Mouse (Mus musculus) testis, adult 2 months (tissue): ENCODE results near the gene Eda. TPM values are rescaled to one million over a fixed set of nuclear protein-coding genes. Genes with fewer than 3 reads are reported as not detected.
A peak's percentile ranks its signal among the peaks of the same experiment; 100 is the strongest.

Experiments used
- H3K27ac ChIP-seq: fragments of 200-500 bp; 2 replicates; pipeline ENCODE4 v1.5.1; 2012; ENCODE audit warnings: low read depth, low read length; ENCODE audit not compliant: control insufficient read depth, insufficient read depth
- H3K27me3 ChIP-seq: fragments of 200-500 bp; 2 replicates; pipeline ENCODE4 v1.6.1; 2012; ENCODE audit warnings: mild to moderate bottlenecking, low read length, moderate library complexity; ENCODE audit not compliant: control insufficient read depth, insufficient read depth
- H3K36me3 ChIP-seq: fragments of 200-500 bp; 2 replicates; pipeline ENCODE4 v1.6.1; 2012; ENCODE audit warnings: mild to moderate bottlenecking, low read length; ENCODE audit not compliant: control insufficient read depth, insufficient read depth
- H3K4me1 ChIP-seq: fragments of 200-500 bp; 2 replicates; pipeline ENCODE4 v1.6.1; 2012; ENCODE audit warnings: low read length; ENCODE audit not compliant: control insufficient read depth, insufficient read depth
- H3K4me3 ChIP-seq: fragments of 200-500 bp; 2 replicates; pipeline ENCODE4 v1.5.1; 2012; ENCODE audit warnings: low read depth, mild to moderate bottlenecking, low read length, moderate library complexity, mixed read lengths; ENCODE audit not compliant: control insufficient read depth
- CTCF ChIP-seq: fragments of 200-500 bp; IDR thresholded peaks from 2 replicates; pipeline ENCODE4 v1.5.1; 2012; ENCODE audit warnings: low read depth, mild to moderate bottlenecking, inconsistent platforms, low read length, moderate library complexity; ENCODE audit not compliant: control insufficient read depth, insufficient read depth, insufficient replicate concordance
- POLR2A ChIP-seq: fragments of 200-500 bp; IDR thresholded peaks from 2 replicates; pipeline ENCODE4 v1.6.1; 2012; ENCODE audit warnings: low read depth, mild to moderate bottlenecking, inconsistent platforms, low read length, moderate library complexity; ENCODE audit not compliant: control insufficient read depth
- polyA plus RNA-seq: library from polyadenylated mRNA; depleted of rRNA; stranded (reverse); fragments of >200 nt; gene quantifications from 2 replicates; pipeline ENCODE4 v1.2.3, GENCODE M21; 2012

Gene Eda
- polyA plus RNA-seq, 1 experiment: 0.44 TPM

DNA sequence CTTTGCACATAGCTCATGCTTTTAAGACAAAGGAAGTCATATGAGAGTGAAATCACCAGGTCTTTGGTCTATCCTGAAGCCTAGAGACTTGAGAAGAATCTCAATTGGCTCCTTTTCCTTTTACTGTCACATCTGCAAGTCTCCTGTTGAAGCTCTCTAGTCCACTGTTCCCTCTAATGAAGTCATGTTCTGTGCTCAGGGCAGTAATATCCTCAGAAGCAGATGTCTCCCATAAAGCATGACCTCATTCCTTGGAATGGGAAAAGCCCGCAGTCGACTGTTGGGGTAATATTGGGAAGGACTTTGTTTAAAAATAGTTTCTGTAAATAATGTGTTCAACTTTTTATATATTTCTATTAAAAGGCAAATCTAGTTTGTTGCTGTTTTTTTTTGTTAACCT, 381.6 kb downstream of the Eda start:
- TF ChIP-seq POLR2A (no peak), CTCF (no peak)
- H3K27me3 ChIP-seq: no peaks in the 10 kb centered on the region
- no peaks in the 10 kb centered on the region for H3K36me3 ChIP-seq
- no peaks in the 10 kb centered on the region for H3K4me1 ChIP-seq
- no peak overlapping the region for H3K27ac ChIP-seq
- no peak overlapping the region for H3K4me3 ChIP-seq

DNA sequence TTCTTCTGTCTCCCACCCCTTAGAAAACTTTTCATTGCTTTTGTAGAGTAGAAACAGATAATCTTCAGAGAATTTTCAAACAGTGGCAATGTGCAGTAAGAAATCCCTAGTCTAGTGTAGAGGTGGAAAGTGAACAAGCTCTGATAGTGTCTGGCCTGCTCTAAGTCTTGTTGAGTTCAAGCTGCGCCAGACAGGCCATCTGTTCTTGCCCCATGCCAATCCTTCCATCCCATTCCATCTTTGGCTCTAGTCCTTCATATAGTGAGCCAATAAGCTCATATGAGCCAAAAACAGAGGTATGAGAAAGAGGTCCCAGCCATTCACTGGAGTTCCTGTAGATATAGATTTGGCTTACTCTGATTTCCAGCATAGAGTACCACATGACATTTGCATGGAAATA, 414.5 kb downstream of the Eda start:
- no peak overlapping the region for H3K27ac ChIP-seq
- TF ChIP-seq CTCF (no peak), POLR2A (no peak)
- no peaks in the 10 kb centered on the region for H3K27me3 ChIP-seq
- no peaks in the 10 kb centered on the region for H3K4me1 ChIP-seq
- no peak overlapping the region for H3K4me3 ChIP-seq
- no peaks in the 10 kb centered on the region for H3K36me3 ChIP-seq

DNA sequence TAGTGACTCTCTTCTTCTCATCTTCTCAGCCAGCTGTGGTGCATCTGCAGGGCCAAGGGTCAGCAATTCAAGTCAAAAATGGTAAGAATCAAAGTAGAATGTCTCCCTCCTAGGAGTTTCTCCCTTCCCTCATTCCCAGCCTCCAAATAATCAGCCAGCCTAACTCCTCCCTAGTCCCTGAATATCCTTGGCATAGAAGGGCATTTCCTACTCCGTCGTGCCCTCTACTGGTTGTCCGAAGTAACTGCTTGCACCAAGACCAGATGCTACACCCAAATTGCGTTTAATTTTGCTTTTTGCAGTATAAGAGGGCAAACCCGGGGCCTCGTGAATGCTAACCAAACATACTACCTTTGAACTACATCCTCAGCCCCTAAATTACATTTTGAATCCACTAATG, 416.9 kb downstream of the Eda start:
- TF ChIP-seq POLR2A (no peak), CTCF (no peak)
- Histone ChIP-seq H3K27ac (no peak overlapping the region), H3K36me3 (no peaks in the 10 kb centered on the region), H3K4me3 (no peak overlapping the region), H3K4me1 (no peaks in the 10 kb centered on the region), H3K27me3 (no peaks in the 10 kb centered on the region)

DNA sequence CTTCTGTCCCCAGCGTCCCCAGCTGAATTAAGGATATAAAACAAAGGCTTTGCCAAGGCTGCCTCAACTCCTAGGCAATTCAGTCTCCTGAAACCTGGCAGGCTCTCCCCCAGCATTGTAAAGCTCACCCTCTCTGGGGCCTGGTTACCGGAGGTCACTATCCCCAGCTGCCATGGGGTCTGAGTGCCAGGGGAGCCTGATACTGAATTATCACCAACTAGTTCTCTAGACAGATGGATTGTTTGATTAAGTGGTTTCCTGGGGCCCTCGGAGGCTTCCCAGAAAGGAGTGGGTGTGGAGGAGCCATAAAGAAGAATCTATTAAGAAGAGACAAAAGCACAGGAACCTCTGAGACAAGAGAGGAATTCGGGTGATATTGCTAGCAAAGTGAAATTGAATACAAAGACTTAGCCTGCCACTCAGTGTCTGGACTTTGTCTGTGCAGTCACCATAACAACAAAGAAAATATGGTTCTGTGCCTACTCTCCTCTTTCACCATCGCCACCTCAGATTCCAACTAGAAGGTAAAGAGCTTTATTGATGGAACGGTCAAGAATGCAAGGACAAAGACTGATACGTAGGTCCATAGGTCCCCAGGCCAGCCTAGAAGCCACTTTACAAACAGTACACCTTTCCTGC, 418.9 kb downstream of the Eda start:
- no peaks in the 10 kb centered on the region for H3K36me3 ChIP-seq
- no peak overlapping the region for H3K27ac ChIP-seq
- no peaks in the 10 kb centered on the region for H3K27me3 ChIP-seq
- H3K4me1 ChIP-seq: no peaks in the 10 kb centered on the region
- no peak for TF ChIP-seq POLR2A
- no peak overlapping the region for H3K4me3 ChIP-seq

DNA sequence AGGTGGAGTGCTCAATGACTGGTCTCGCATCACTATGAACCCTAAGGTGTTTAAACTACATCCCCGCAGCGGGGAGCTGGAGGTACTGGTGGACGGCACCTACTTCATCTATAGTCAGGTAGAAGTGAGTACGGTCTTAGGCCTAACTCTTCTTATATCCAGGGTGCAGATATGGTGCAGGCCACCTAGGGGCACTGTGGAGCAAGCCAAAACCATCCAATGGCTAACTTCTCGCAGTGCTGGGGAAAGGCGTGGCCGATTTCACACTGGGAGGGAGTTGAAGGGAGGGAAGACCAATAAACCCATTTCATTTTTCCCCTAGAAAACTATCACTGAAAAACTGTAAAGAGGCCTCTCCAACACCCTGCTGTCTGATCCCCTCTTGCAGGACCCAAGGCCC, 419.6 kb downstream of the Eda start:
- no peaks in the 10 kb centered on the region for H3K4me1 ChIP-seq
- no peaks in the 10 kb centered on the region for H3K27me3 ChIP-seq
- TF ChIP-seq POLR2A (no peak), CTCF (peak; percentile 35; the same call in 1 of the 2 replicates)
- H3K36me3 ChIP-seq: no peaks in the 10 kb centered on the region
- no peak overlapping the region for H3K4me3 ChIP-seq
- H3K27ac ChIP-seq: no peak overlapping the region

DNA sequence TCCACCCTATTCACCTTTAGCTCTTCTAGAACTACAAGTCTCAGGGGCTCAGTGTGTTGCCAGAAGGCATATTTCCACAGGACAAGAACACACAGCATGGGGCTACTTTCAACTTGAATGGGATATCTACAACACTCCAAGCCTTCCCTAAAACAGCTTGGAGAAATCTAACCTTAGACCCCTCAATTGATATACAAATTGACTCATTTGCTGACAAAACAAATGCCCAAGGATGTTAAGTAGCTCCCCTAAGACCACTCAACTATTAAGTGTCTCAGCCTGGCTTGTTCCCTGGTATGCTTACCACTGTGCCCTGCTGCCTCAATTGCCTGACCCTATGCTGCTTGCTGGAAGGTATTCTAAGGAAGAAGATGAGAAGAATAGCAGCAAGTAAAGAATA, 425.5 kb downstream of the Eda start:
- TF ChIP-seq CTCF (no peak), POLR2A (no peak)
- Histone ChIP-seq H3K36me3 (no peaks in the 10 kb centered on the region), H3K4me3 (no peak overlapping the region), H3K4me1 (no peaks in the 10 kb centered on the region), H3K27ac (no peak overlapping the region), H3K27me3 (no peaks in the 10 kb centered on the region)

DNA sequence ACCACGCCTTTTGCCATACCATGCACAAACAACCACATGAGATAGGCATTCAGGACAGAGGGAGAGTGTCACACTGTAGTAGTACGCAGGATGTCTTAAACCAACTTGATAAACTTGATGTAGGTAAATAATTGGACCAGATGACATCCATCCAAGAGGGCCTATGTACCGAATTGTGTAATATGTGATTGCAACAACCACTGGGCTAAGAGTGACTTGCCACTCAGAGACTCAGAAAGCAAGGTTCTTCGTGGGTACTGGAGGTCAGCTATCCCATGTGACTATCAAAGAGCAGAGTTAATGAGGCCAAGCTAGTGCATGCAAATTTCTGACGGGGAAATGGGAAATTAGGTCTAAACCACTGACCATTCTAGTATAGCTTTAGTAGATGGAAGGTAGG, 426.3 kb downstream of the Eda start:
- TF ChIP-seq POLR2A: no peak
- no peak for TF ChIP-seq CTCF
- no peaks in the 10 kb centered on the region for H3K4me1 ChIP-seq

DNA sequence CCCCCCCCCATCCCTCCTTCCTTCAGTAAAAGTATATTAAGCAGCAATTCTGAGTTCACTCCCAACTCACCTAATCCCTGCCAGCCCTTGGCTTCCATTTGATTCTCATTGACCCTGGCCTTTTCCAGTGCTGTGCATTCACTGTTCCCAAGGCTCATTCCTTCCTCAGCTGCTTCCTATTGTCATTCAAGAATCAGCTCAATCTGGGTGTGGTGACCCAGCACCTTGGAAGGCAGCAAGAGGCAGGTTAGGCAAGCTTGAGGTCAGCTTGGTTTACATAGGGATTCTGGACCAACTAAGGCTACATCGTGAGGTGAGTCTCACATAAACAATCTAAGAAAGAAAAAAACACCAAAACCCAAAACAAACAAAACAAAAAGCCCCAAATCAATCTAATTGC, 433.8 kb downstream of the Eda start:
- Histone ChIP-seq H3K36me3 (no peaks in the 10 kb centered on the region), H3K4me1 (no peaks in the 10 kb centered on the region), H3K4me3 (no peak overlapping the region), H3K27me3 (no peaks in the 10 kb centered on the region), H3K27ac (no peak overlapping the region)
- TF ChIP-seq POLR2A (no peak), CTCF (no peak)

More for the DNA sequence above, 426.3 kb downstream of the Eda start:
- no peaks in the 10 kb centered on the region for H3K27me3 ChIP-seq
- H3K4me3 ChIP-seq: no peak overlapping the region
- no peak overlapping the region for H3K27ac ChIP-seq
- no peaks in the 10 kb centered on the region for H3K36me3 ChIP-seq
